Mouse (Mus musculus): ENCODE data around the gene Smyd3. TPM values are rescaled to one million over a fixed set of nuclear protein-coding genes. Genes with fewer than 3 reads are reported as not detected.

The Smyd3 gene
- polyA plus RNA-seq, 1 experiment from 2014 or later: 24.0 TPM

DNA sequence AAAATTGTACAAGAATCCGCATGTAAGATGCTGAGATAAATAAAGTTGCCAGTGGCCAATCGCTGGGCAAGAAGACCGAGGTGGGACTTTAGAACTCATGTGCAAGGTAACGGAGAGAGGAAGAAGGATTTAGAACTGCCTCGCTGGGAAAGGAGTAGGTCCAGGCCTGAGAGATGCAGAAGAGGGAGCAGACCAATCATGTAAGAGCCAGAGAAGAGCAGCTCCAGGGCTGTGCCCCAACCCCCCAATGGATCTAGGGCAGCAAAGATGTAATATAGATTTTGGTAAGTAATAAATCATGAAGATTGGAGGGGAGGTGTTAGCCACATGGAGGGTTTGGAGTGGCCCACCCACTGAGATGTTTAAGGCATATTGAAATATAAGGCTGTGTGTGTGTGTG lies 180.3 kb downstream of the Smyd3 start:
- no peak overlapping the region for H3K4me2 ChIP-seq (replicated peaks; ENCODE audit: low read depth, low read length)
- H3K4me1 ChIP-seq (ENCODE audit: control insufficient read depth, insufficient read depth, low read length): no peaks in the 10 kb centered on the region
- 85% methylated on average over 5 of the region's 5 CpGs for WGBS
- H3K9ac ChIP-seq (replicated peaks; ENCODE audit: low read depth, low read length): no peak overlapping the region
- H3K9me3 ChIP-seq (ENCODE audit: control insufficient read depth, low read depth, low read length): no peaks in the 10 kb centered on the region
- H3K36me3 ChIP-seq (ENCODE audit: control insufficient read depth, insufficient read depth, low read length): no peaks in the 10 kb centered on the region
- ATAC-seq (ENCODE audit: insufficient number of reproducible peaks, insufficient read depth, low FRiP score, low read depth): no peak
- H3K4me3 ChIP-seq (ENCODE audit: low read depth, low read length): no peak overlapping the region
- H3K27ac ChIP-seq (ENCODE audit: low read length): no peak overlapping the region
- no peaks in the 10 kb centered on the region for H3K27me3 ChIP-seq (ENCODE audit: control insufficient read depth, insufficient read depth, low read length)

DNA sequence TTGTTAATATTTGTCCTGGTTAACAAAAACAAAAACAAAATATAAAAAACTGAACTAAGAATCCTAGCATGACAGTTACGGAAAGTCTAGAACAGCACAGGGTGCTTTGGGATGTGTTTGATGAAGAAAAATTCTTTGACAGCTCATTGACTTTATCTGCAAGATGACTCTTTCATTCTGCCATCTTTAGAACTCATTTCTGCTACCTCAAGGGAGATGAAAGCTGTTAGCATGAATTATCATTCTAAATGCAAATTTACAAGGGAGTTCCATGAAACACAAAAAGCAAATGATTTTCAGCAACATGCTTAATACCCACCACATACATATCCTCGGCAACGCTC lies 190.9 kb downstream of the Smyd3 start:
- 95% methylated on average over 3 of the region's 3 CpGs for WGBS
- no peak overlapping the region for H3K4me2 ChIP-seq (replicated peaks; ENCODE audit: low read depth, low read length)
- H3K9ac ChIP-seq (replicated peaks; ENCODE audit: low read depth, low read length): no peak overlapping the region
- 0 out of 2 replicates have a peak, but pooled peaks cover 3% of the 10 kb centered on the region for H3K9me3 ChIP-seq (ENCODE audit: control insufficient read depth, low read depth, low read length)
- no peak overlapping the region for H3K27ac ChIP-seq (ENCODE audit: low read length)
- no peaks in the 10 kb centered on the region for H3K36me3 ChIP-seq (ENCODE audit: control insufficient read depth, insufficient read depth, low read length)
- H3K4me3 ChIP-seq (ENCODE audit: low read depth, low read length): no peak overlapping the region
- no peaks in the 10 kb centered on the region for H3K4me1 ChIP-seq (ENCODE audit: control insufficient read depth, insufficient read depth, low read length)
- ATAC-seq (ENCODE audit: insufficient number of reproducible peaks, insufficient read depth, low FRiP score, low read depth): no peak
- H3K27me3 ChIP-seq (ENCODE audit: control insufficient read depth, insufficient read depth, low read length): no peaks in the 10 kb centered on the region

DNA sequence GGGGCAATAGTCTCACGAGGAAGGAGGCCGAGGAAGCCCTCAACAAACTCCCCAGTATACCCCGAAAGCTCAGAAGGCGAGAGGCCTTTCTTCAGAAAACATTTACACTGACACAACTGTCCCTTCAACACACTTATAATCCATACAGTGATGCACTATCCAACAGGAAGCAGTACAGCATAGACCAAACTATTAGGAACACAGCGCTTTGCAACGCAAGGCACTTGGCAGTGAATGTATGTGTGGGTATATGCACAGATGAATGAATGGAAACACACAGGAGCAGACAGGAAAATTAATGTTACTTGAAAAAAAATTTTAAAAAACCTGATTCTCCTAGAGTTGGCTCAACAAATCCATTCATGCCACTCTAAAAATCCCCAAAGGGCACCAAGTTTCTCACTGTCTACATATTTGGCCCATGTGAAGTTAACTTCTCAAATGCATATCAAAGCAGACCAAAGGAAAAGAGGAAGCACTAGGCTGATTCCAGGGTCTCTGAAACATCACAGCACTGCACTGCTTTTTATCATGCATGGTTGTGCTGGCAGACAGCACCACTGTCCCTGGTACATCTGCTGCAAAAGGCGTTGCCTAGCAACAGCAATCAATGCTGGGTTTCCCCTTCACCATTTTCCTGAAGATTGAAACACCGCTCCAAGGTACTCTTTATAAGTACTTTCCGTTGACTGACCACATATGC lies 191.4 kb downstream of the Smyd3 start:
- H3K27ac ChIP-seq (ENCODE audit: low read length): no peak overlapping the region
- H3K27me3 ChIP-seq (ENCODE audit: control insufficient read depth, insufficient read depth, low read length): no peaks in the 10 kb centered on the region
- H3K4me3 ChIP-seq (ENCODE audit: low read depth, low read length): no peak overlapping the region
- no peaks in the 10 kb centered on the region for H3K36me3 ChIP-seq (ENCODE audit: control insufficient read depth, insufficient read depth, low read length)
- no peak overlapping the region for H3K4me2 ChIP-seq (replicated peaks; ENCODE audit: low read depth, low read length)
- WGBS: 86% methylated on average over 9 of the region's 9 CpGs
- H3K9me3 ChIP-seq (ENCODE audit: control insufficient read depth, low read depth, low read length): 0 out of 2 replicates have a peak, but pooled peaks cover 3% of the 10 kb centered on the region
- no peak for ATAC-seq (ENCODE audit: insufficient number of reproducible peaks, insufficient read depth, low FRiP score, low read depth)
- 0 out of 2 replicates have a peak, but pooled peaks cover 2% of the 10 kb centered on the region for H3K4me1 ChIP-seq (ENCODE audit: control insufficient read depth, insufficient read depth, low read length)
- H3K9ac ChIP-seq (replicated peaks; ENCODE audit: low read depth, low read length): no peak overlapping the region

DNA sequence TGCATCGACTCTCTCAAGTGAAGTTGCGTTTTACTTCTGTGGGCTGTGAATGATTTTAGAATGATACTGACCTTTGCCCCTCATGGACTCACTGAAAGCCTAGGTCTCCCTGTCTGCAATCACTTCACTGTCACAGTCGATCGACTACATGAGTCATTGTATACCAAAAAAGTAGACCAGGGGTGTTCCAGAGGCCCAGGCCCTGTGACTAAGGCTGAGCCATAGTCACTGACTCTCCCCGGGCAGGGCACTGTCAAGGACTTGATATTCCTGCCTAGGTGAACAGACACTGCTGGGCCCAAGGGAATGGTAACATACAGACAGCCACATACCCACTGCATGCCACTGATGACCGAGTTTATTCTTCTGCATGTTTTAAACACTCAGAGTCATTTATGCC lies 193.6 kb downstream of the Smyd3 start:
- Histone ChIP-seq H3K4me1 (ENCODE audit: control insufficient read depth, insufficient read depth, low read length) (0 out of 2 replicates have a peak, but pooled peaks cover 3% of the 10 kb centered on the region), H3K4me2 (replicated peaks; ENCODE audit: low read depth, low read length) (no peak overlapping the region), H3K9me3 (ENCODE audit: control insufficient read depth, low read depth, low read length) (0 out of 2 replicates have a peak, but pooled peaks cover 2% of the 10 kb centered on the region), H3K27ac (ENCODE audit: low read length) (no peak overlapping the region), H3K4me3 (ENCODE audit: low read depth, low read length) (no peak overlapping the region), H3K27me3 (ENCODE audit: control insufficient read depth, insufficient read depth, low read length) (no peaks in the 10 kb centered on the region), H3K9ac (replicated peaks; ENCODE audit: low read depth, low read length) (no peak overlapping the region), H3K36me3 (ENCODE audit: control insufficient read depth, insufficient read depth, low read length) (no peaks in the 10 kb centered on the region)
- no peak for ATAC-seq (ENCODE audit: insufficient number of reproducible peaks, insufficient read depth, low FRiP score, low read depth)
- 63% methylated on average over 6 of the region's 6 CpGs for WGBS

DNA sequence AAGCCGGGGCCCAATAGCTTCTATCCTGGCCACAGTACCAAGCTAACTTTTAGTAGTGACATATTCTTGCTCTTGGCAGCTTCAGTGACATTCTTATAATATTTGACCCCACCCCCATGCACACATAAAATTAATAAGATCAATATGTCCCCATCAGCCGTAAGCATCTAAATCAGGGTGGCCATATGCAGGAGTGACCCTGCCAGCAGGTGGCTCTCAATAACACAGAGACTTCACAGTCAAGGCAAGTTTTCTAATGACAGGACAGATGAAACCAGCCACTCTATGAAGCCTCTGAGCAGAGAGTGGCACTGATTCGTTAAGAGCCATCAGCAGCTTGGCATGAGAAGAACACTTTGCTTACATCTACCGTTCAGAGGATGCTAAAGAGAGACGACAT lies 204.2 kb downstream of the Smyd3 start:
- H3K4me2 ChIP-seq (replicated peaks; ENCODE audit: low read depth, low read length): no peak overlapping the region
- no peak for ATAC-seq (ENCODE audit: insufficient number of reproducible peaks, insufficient read depth, low FRiP score, low read depth)
- no peak overlapping the region for H3K4me3 ChIP-seq (ENCODE audit: low read depth, low read length)
- peaks cover 7% of the 10 kb centered on the region; the same call in 1 of the 2 replicates for H3K4me1 ChIP-seq (ENCODE audit: control insufficient read depth, insufficient read depth, low read length)
- 76% methylated on average over 5 of the region's 5 CpGs for WGBS
- no peaks in the 10 kb centered on the region for H3K36me3 ChIP-seq (ENCODE audit: control insufficient read depth, insufficient read depth, low read length)
- H3K27ac ChIP-seq (ENCODE audit: low read length): no peak overlapping the region
- no peaks in the 10 kb centered on the region for H3K9me3 ChIP-seq (ENCODE audit: control insufficient read depth, low read depth, low read length)
- H3K9ac ChIP-seq (replicated peaks; ENCODE audit: low read depth, low read length): no peak overlapping the region
- H3K27me3 ChIP-seq (ENCODE audit: control insufficient read depth, insufficient read depth, low read length): no peaks in the 10 kb centered on the region

DNA sequence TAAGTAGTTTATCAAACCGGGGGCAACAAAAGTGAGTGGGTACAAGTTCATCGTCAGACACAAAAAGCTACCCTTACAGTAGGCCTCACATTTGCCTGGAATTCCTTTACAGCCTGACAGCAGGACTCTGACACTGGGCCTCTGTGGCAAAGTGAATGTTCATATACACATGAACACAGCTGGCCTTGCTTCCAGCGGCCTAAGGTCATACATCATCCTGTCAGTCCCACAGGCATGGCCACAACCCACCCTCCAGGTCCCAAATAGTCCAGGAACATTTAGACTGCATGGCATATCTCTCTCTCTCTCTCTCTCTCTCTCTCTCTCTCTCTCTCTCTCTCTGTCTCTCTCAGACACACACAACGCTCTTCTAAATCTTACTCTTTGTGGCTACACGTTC lies 208.4 kb downstream of the Smyd3 start:
- Histone ChIP-seq H3K27ac (ENCODE audit: low read length) (no peak overlapping the region), H3K4me1 (ENCODE audit: control insufficient read depth, insufficient read depth, low read length) (peaks cover 7% of the 10 kb centered on the region; the same call in 1 of the 2 replicates), H3K27me3 (ENCODE audit: control insufficient read depth, insufficient read depth, low read length) (no peaks in the 10 kb centered on the region), H3K4me2 (replicated peaks; ENCODE audit: low read depth, low read length) (no peak overlapping the region), H3K9ac (replicated peaks; ENCODE audit: low read depth, low read length) (no peak overlapping the region), H3K4me3 (ENCODE audit: low read depth, low read length) (no peak overlapping the region), H3K9me3 (ENCODE audit: control insufficient read depth, low read depth, low read length) (no peaks in the 10 kb centered on the region), H3K36me3 (ENCODE audit: control insufficient read depth, insufficient read depth, low read length) (no peaks in the 10 kb centered on the region)
- ATAC-seq (ENCODE audit: insufficient number of reproducible peaks, insufficient read depth, low FRiP score, low read depth): no peak; the same call in 1 of the 2 replicates
- 20% methylated on average over 5 of the region's 5 CpGs for WGBS

DNA sequence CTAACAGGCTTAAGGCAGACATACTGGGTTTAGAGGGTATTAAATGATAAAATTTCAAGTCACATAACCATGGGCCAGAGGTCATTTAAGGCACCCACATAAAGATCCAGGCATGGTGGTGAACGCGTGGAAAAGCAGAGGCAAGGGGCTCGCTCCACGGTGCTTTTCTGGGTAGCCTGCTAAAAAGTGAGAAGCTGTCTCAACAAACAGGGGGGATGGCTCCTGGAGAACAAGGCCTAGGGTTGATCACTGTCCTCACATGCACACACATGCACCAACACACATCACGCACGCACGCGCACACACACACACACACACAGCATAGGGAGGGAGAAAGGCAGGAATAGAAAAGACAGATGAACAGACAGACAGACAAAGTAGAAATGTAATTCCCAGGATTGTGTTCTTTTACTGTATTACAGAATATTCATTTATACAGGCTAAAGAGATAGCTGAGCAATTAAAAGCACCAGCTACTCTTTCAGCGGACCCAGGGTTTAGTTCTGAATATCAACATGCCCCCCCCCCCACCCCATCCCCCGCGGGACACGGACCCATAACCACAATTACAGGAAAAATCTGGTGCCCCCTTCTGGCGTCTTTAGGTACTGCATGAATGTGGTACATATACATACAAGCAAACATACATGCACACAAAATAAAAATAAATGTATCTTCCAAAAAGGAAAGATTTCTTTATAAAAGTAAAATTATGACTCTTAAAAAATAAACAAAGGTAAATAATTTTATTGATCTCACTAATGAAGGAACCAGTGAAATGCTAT lies 215.2 kb downstream of the Smyd3 start:
- Histone ChIP-seq H3K4me3 (ENCODE audit: low read depth, low read length) (no peak overlapping the region), H3K27me3 (ENCODE audit: control insufficient read depth, insufficient read depth, low read length) (no peaks in the 10 kb centered on the region), H3K9ac (replicated peaks; ENCODE audit: low read depth, low read length) (no peak overlapping the region), H3K27ac (ENCODE audit: low read length) (no peak overlapping the region), H3K9me3 (ENCODE audit: control insufficient read depth, low read depth, low read length) (no peaks in the 10 kb centered on the region), H3K4me2 (replicated peaks; ENCODE audit: low read depth, low read length) (no peak overlapping the region), H3K36me3 (ENCODE audit: control insufficient read depth, insufficient read depth, low read length) (no peaks in the 10 kb centered on the region), H3K4me1 (ENCODE audit: control insufficient read depth, insufficient read depth, low read length) (no peaks in the 10 kb centered on the region)
- WGBS: 87% methylated on average over 13 of the region's 13 CpGs
- ATAC-seq (ENCODE audit: insufficient number of reproducible peaks, insufficient read depth, low FRiP score, low read depth): no peak

DNA sequence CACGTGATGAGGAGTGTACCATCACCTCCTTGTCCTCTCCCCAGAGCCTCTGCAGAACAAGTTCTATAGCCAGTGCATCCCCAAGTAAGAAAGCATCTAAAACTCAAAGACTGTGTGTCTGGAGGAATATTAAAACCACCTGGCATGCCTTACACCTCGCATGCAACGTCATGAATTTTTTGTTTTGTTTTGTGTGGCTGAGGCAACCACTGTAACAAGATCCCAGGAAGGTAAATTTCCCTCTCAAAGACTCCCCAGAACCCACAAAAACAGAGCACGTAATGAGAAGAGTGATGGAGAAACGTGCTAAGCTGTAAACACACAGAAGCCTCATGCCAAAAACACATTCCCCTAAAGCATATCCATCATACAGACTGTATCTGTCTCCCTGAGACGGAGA lies 222.2 kb downstream of the Smyd3 start:
- H3K27ac ChIP-seq (ENCODE audit: low read length): no peak overlapping the region

More for the DNA sequence above, 222.2 kb downstream of the Smyd3 start:
- no peak overlapping the region for H3K9ac ChIP-seq (replicated peaks; ENCODE audit: low read depth, low read length)
- no peaks in the 10 kb centered on the region for H3K27me3 ChIP-seq (ENCODE audit: control insufficient read depth, insufficient read depth, low read length)
- H3K4me3 ChIP-seq (ENCODE audit: low read depth, low read length): no peak overlapping the region
- no peaks in the 10 kb centered on the region for H3K9me3 ChIP-seq (ENCODE audit: control insufficient read depth, low read depth, low read length)
- no peak overlapping the region for H3K4me2 ChIP-seq (replicated peaks; ENCODE audit: low read depth, low read length)
- WGBS: 63% methylated on average over 6 of the region's 6 CpGs
- no peaks in the 10 kb centered on the region for H3K36me3 ChIP-seq (ENCODE audit: control insufficient read depth, insufficient read depth, low read length)
- no peak for ATAC-seq (ENCODE audit: insufficient number of reproducible peaks, insufficient read depth, low FRiP score, low read depth)
- no peaks in the 10 kb centered on the region for H3K4me1 ChIP-seq (ENCODE audit: control insufficient read depth, insufficient read depth, low read length)

All from stomach, embryonic 14.5 days (tissue).